Mouse (Mus musculus): ENCODE measurements around the gene Sgsm2. TPM values are rescaled to one million over a fixed set of nuclear protein-coding genes. Genes with fewer than 3 reads are reported as not detected.

Sgsm2 gene
- polyA plus RNA-seq, 1 experiment: 9.6 TPM

GRCm38 (mm10) chr11:74898517-74898827, 1.6 kb upstream of the Sgsm2 start:
- TF ChIP-seq GATA1 (IDR thresholded peaks at IDR 0.05; ENCODE audit: low read length): no peak

- no peak for TF ChIP-seq GATA1 (IDR thresholded peaks at IDR 0.05; ENCODE audit: low read length)
Measured at GRCm38 (mm10) chr11:74897678-74898516, 1.0 kb upstream of the Sgsm2 start, which contains the start of gene Tsr1. Gene Tsr1 (plus strand): TSS chr11:74898071.

- no peak for TF ChIP-seq GATA1 (IDR thresholded peaks at IDR 0.05; ENCODE audit: low read length)
Measured at GRCm38 (mm10) chr11:74895980-74896900, 620 bp downstream of the Sgsm2 start.

GRCm38 (mm10) chr11:74894619-74895018, 2.2 kb downstream of the Sgsm2 start:
- TF ChIP-seq GATA1 (IDR thresholded peaks at IDR 0.05; ENCODE audit: low read length): no peak

GRCm38 (mm10) chr11:74883098-74883497, 13.8 kb downstream of the Sgsm2 start:
- no peak for TF ChIP-seq GATA1 (IDR thresholded peaks at IDR 0.05; ENCODE audit: low read length)

GRCm38 (mm10) chr11:74881979-74882378, 14.9 kb downstream of the Sgsm2 start:
- TF ChIP-seq GATA1 (IDR thresholded peaks at IDR 0.05; ENCODE audit: low read length): no peak

- no peak for TF ChIP-seq GATA1 (IDR thresholded peaks at IDR 0.05; ENCODE audit: low read length)
Measured at GRCm38 (mm10) chr11:74880999-74881398, 15.9 kb downstream of the Sgsm2 start.

GRCm38 (mm10) chr11:74876801-74877200, 20.1 kb downstream of the Sgsm2 start:
- TF ChIP-seq GATA1 (IDR thresholded peaks at IDR 0.05; ENCODE audit: low read length): no peak

GRCm38 (mm10) chr11:74874630-74875029, 22.2 kb downstream of the Sgsm2 start:
- TF ChIP-seq GATA1 (IDR thresholded peaks at IDR 0.05; ENCODE audit: low read length): no peak

GRCm38 (mm10) chr11:74870991-74871622, 25.8 kb downstream of the Sgsm2 start:
- no peak for TF ChIP-seq GATA1 (IDR thresholded peaks at IDR 0.05; ENCODE audit: low read length)

GRCm38 (mm10) chr11:74870544-74870943, 26.3 kb downstream of the Sgsm2 start:
- no peak for TF ChIP-seq GATA1 (IDR thresholded peaks at IDR 0.05; ENCODE audit: low read length)

- no peak for TF ChIP-seq GATA1 (IDR thresholded peaks at IDR 0.05; ENCODE audit: low read length)
Measured at GRCm38 (mm10) chr11:74869603-74870002, 27.3 kb downstream of the Sgsm2 start.

GRCm38 (mm10) chr11:74868046-74868760, 28.7 kb downstream of the Sgsm2 start:
- no peak for TF ChIP-seq GATA1 (IDR thresholded peaks at IDR 0.05; ENCODE audit: low read length)

GRCm38 (mm10) chr11:74867181-74867580, 29.7 kb downstream of the Sgsm2 start:
- TF ChIP-seq GATA1 (IDR thresholded peaks at IDR 0.05; ENCODE audit: low read length): no peak

- TF ChIP-seq GATA1 (IDR thresholded peaks at IDR 0.05; ENCODE audit: low read length): no peak
Measured at GRCm38 (mm10) chr11:74866640-74867039, 30.2 kb downstream of the Sgsm2 start.

All from G1E-ER4 (cell line).